Mouse (Mus musculus): ENCODE data around the gene Trim60. TPM values are rescaled to one million over a fixed set of nuclear protein-coding genes. Genes with fewer than 3 reads are reported as not detected.
A peak's percentile ranks its signal among the peaks of the same experiment; 100 is the strongest.

Gene Trim60
- total RNA-seq, 2 experiments from 2014 or later = not detected

DNA sequence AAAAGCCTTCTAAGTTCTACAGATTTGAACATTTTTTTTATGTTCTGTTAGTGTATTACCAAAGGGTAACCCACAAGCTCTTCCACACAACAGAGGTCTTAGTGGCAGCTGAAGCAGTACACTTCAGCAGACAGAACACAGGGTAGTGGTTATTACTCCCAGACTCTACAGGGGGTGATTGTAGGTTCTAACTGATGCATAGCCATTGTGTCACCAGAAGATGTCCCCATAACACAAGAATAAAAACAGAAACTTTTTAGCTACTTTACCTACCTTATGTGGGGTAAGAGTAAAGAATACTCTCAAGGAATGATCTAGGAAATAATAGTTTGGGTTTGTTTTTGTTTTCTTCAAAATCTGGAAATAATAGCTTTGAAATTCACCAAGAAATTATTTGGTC, 55.5 kb downstream of the Trim60 start:
- DNase-seq (ENCODE audit: extremely low spot score in 1 of 2, low spot score in 2 of 2) = no peak
- TF ChIP-seq CTCF (IDR thresholded peaks at IDR 0.05) = peak; percentile 49
- intact Hi-C loops (cut with DNase I) = loop anchor here (5.0 kb wide), 2 partner anchors 144 to 1534 kb away; no protein-coding TSS in a partner anchor
- H3K27ac ChIP-seq = no peak overlapping the region
- no peak overlapping the region for H3K4me3 ChIP-seq

DNA sequence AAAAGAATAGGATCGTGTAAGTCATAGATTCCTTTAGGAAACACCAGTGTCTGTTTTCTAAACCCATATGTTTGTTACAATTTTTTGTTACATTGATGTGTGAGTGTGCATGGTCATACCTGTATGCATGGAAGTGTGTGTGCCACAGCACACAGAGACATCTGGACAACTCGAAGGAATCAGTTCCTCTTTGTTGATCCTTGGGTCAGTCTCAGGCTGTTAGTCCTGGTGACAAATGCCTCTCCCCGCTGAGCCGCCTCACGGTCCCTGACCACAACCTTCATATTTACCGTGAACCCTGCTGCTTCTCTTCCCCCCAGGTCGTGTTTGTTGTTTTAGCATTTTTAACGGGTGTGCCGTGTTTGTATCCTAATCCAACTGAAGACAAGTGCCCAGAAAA, 59.4 kb downstream of the Trim60 start:
- intact Hi-C loops (cut with DNase I) = no loop called here

DNA sequence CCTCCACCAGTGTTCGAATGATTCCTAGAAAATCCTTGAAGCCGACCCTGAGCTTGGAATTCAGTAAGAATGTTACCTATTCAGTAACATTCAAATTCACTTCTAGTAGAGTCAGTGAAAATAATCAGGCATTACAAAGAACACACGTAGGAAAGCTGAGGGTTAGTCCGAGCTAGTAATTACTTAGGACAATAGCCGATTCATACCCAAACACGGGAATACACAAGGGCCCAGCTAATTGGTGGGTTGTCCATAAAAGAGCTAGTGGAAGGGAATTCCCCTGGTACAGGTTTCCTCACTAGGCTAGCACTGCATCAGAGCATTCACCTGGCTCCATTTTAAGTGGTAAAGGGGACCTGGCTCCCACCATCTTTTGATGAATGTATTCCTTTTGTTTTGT, 66.3 kb downstream of the Trim60 start:
- no peak overlapping the region for H3K4me3 ChIP-seq
- TF ChIP-seq CTCF (IDR thresholded peaks at IDR 0.05) = no peak
- H3K27ac ChIP-seq = no peak overlapping the region
- intact Hi-C loops (cut with DNase I) = no loop called here
- no peak for DNase-seq (ENCODE audit: extremely low spot score in 1 of 2, low spot score in 2 of 2)

More for the DNA sequence above, 59.4 kb downstream of the Trim60 start:
- DNase-seq (ENCODE audit: extremely low spot score in 1 of 2, low spot score in 2 of 2) = no peak
- TF ChIP-seq CTCF (IDR thresholded peaks at IDR 0.05) = no peak
- no peak overlapping the region for H3K27ac ChIP-seq
- no peak overlapping the region for H3K4me3 ChIP-seq

Other genes with a start within 250 kb of the Trim60 start
- 100 to 1,000 TPM; 158 to 173 TPM for gene Klhl2, start 168.6 kb downstream of the Trim60 start, total RNA-seq (2021)
- 10 to 100 TPM; 24.0 to 24.1 TPM for gene Tmem192, start 71.4 kb downstream of the Trim60 start, total RNA-seq (2021)
- gene Trim75, start 30.8 kb downstream of the Trim60 start, total RNA-seq (2021) = not detected
- gene Trim61, start 61 bp downstream of the Trim60 start, total RNA-seq (2021) = not detected
- gene Apela, start 18.8 kb upstream of the Trim60 start, total RNA-seq (2021) = not detected
- not detected for gene Gm10663, start 56.4 kb upstream of the Trim60 start, total RNA-seq (2021)
- not detected for gene BC030870, start 111.0 kb upstream of the Trim60 start, total RNA-seq (2021)